Comparison of ENCODE assay signal across 27 mouse cellular contexts in genomic region chr2:34828026-34828425, GRCm38 (mm10). TPM values are rescaled to one million over a fixed set of nuclear protein-coding genes. Genes with fewer than 3 reads are reported as not detected.
DNase-seq lines count a peak whose midpoint lies in the region; ATAC-seq lines count a peak whose summit lies in the region.
"Had no signal": no experiment of that assay in that cellular context is flagged by ENCODE, and none has a peak within 500 bp of the region (broad histone marks: within the 10 kb centered on the region; RNA-seq: fewer than 3 reads in every experiment).

No protein-coding gene starts in this region.

- peaks cover 5% of the 10 kb centered on the region; the same call in 1 of the 2 replicates for H3K36me3 ChIP-seq in liver, embryonic 13.5 days
- H3K36me3 ChIP-seq: forebrain, embryonic 15.5 days; heart, embryonic 12.5 days; midbrain, embryonic 10.5 days had no signal

- no peak overlapping the region for H3K4me3 ChIP-seq in liver, embryonic 13.5 days (replicated peaks)
- H3K4me3 ChIP-seq: erythroblast, embryonic 14.5 days; forebrain, embryonic 15.5 days; heart, embryonic 12.5 days; midbrain, embryonic 10.5 days had no signal

- no peak overlapping the region for H3K9ac ChIP-seq in liver, embryonic 13.5 days
- H3K9ac ChIP-seq: forebrain, embryonic 15.5 days; heart, embryonic 12.5 days had no signal

- H3K9me3 ChIP-seq in liver, embryonic 13.5 days (replicated peaks) = no peaks in the 10 kb centered on the region
- H3K9me3 ChIP-seq: forebrain, embryonic 15.5 days; heart, embryonic 12.5 days had no signal

- peak overlapping the region; percentile 71 for H3K27ac ChIP-seq in liver, embryonic 13.5 days
- H3K27ac ChIP-seq: forebrain, embryonic 15.5 days; midbrain, embryonic 10.5 days had no signal

- ATAC-seq in liver, embryonic 13.5 days (ENCODE audit: low read depth) = peak; percentile 25; the same call in 1 of the 2 replicates
- ATAC-seq: forebrain, embryonic 15.5 days; hindbrain, embryonic 16.5 days had no signal

- H3K4me2 ChIP-seq in liver, embryonic 13.5 days = no peak overlapping the region
- H3K4me2 ChIP-seq: forebrain, embryonic 15.5 days; heart, embryonic 12.5 days had no signal

- H3K4me1 ChIP-seq in liver, embryonic 13.5 days (replicated peaks) = peaks cover 37% of the 10 kb centered on the region

- H3K27me3 ChIP-seq in liver, embryonic 13.5 days = no peaks in the 10 kb centered on the region
- H3K27me3 ChIP-seq: forebrain, embryonic 15.5 days had no signal

- DNase-seq in adrenal gland, adult 2 months = peak; percentile 74
- DNase-seq in adrenal gland, postnatal 25 days = no peak
- peak; percentile 4 for DNase-seq in lung, postnatal 14 days
- DNase-seq in lung, postnatal 10 days = no peak
- DNase-seq in liver, embryonic 13.5 days = no peak
- DNase-seq in right cerebral cortex, postnatal 4 days = no peak
- no peak for DNase-seq in kidney, postnatal 36 days
- no peak for DNase-seq in kidney, adult 18-20 months
- DNase-seq: cerebellum, postnatal 25 days; gastrocnemius, postnatal 36 days; heart, postnatal 36 days; kidney, adult 9 months; kidney, postnatal 4 days; right cerebral cortex, adult 18-20 months; thymus, postnatal 14 days had no signal

- WGBS in liver, embryonic 13.5 days (ENCODE audit: insufficient replicate concordance) = 54% methylated on average over 1 of the region's 1 CpGs

RNA-seq across cellular contexts. Expression of gene Fbxw2, which starts 1.9 kb away (rescaled TPM):
- 10 to 100 TPM; 58.1 to 70.1 TPM for total RNA-seq in adrenal gland, adult 2 months (2021)
- 29.3 and 30.9 TPM in 2 replicates for polyA plus RNA-seq in adrenal gland, adult 2 months (2012; rRNA removed)
- total RNA-seq in adrenal gland, postnatal 25 days (2021) = 60.6 and 69.1 TPM in 2 replicates
- 57.7 and 61.5 TPM in 2 replicates for polyA plus RNA-seq in liver, embryonic 13.5 days (2015; fragmentation: Nextera tagmentation; extraction: Ambion mirVana)

RNA-seq across cellular contexts. Expression of gene Gm34653, which starts 4.8 kb away (rescaled TPM):
- total RNA-seq in adrenal gland, adult 2 months (2021) = not detected
- polyA plus RNA-seq in adrenal gland, adult 2 months (2012; rRNA removed) = not detected in 2 replicates
- not detected in 2 replicates for total RNA-seq in adrenal gland, postnatal 25 days (2021)
- 0.08 TPM in 1 of 2 replicates, not detected in the other for polyA plus RNA-seq in liver, embryonic 13.5 days (2015; fragmentation: Nextera tagmentation; extraction: Ambion mirVana)
- total RNA-seq: gastrocnemius, postnatal 36 days; heart, postnatal 36 days; layer of hippocampus, postnatal 10 days; left cerebral cortex, postnatal 14 days had no signal
- polyA plus RNA-seq: embryonic facial prominence, embryonic 11.5 days; erythroblast, embryonic 14.5 days; forebrain, embryonic 15.5 days; heart, embryonic 12.5 days; hindbrain, embryonic 16.5 days; midbrain, embryonic 10.5 days; neural tube, embryonic 11.5 days; spleen, adult 2 months; stomach, embryonic 16.5 days had no signal

RNA-seq across cellular contexts. Expression of gene Rabepk, which starts 28.3 kb away (rescaled TPM):
- 10 to 100 TPM; 25.0 to 28.3 TPM for total RNA-seq in adrenal gland, adult 2 months (2021)
- polyA plus RNA-seq in adrenal gland, adult 2 months (2012; rRNA removed) = 27.1 and 32.6 TPM in 2 replicates
- 22.6 and 30.6 TPM in 2 replicates for total RNA-seq in adrenal gland, postnatal 25 days (2021)
- 30.6 and 31.1 TPM in 2 replicates for polyA plus RNA-seq in liver, embryonic 13.5 days (2015; fragmentation: Nextera tagmentation; extraction: Ambion mirVana)

RNA-seq across cellular contexts. Expression of gene Cutal, which starts 46.2 kb away (rescaled TPM):
- under 1 TPM; 0.40 to 0.48 TPM for total RNA-seq in adrenal gland, adult 2 months (2021)
- 2.5 TPM in 1 of 2 replicates, not detected in the other for polyA plus RNA-seq in adrenal gland, adult 2 months (2012; rRNA removed)
- total RNA-seq in adrenal gland, postnatal 25 days (2021) = 0.43 and 0.49 TPM in 2 replicates
- 3.4 and 4.4 TPM in 2 replicates for polyA plus RNA-seq in liver, embryonic 13.5 days (2015; fragmentation: Nextera tagmentation; extraction: Ambion mirVana)
- total RNA-seq: MEL had no signal
- polyA plus RNA-seq: erythroblast, embryonic 14.5 days; heart, embryonic 12.5 days; neural tube, embryonic 11.5 days; spleen, adult 2 months had no signal

RNA-seq across cellular contexts. Expression of gene Psmd5, which starts 46.7 kb away (rescaled TPM):
- total RNA-seq in adrenal gland, adult 2 months (2021) = 10 to 100 TPM; 38.0 to 44.3 TPM
- 5.9 and 6.7 TPM in 2 replicates for polyA plus RNA-seq in adrenal gland, adult 2 months (2012; rRNA removed)
- total RNA-seq in adrenal gland, postnatal 25 days (2021) = 41.8 and 43.7 TPM in 2 replicates
- polyA plus RNA-seq in liver, embryonic 13.5 days (2015; fragmentation: Nextera tagmentation; extraction: Ambion mirVana) = 93.6 and 106 TPM in 2 replicates

Comparison
In these comparisons a context has a peak if more than half of its experiments do, and no peak if none do; other contexts are left out.
1. DNase-seq: peak in adrenal gland, adult 2 months (single experiment) and lung, postnatal 14 days (single experiment); none in adrenal gland, postnatal 25 days (single experiment), lung, postnatal 10 days (single experiment), liver, embryonic 13.5 days (single experiment), right cerebral cortex, postnatal 4 days (single experiment), kidney, postnatal 36 days (0 of 2) and kidney, adult 18-20 months (single experiment).